Mouse (Mus musculus) inflammation-experienced regulatory T-cells, adult 6 months (primary cell): ENCODE measurements around the gene Arxes2. TPM values are rescaled to one million over a fixed set of nuclear protein-coding genes. Genes with fewer than 3 reads are reported as not detected.

Source experiments
- ATAC-seq: one replicate; pipeline ENCODE4 v1.8.0; 2017
- polyA plus RNA-seq, 3 experiments: library from polyadenylated mRNA; unstranded; fragments of 100-300 nt; shearing (Covaris generic); gene quantifications; one replicate each; pipeline ENCODE4 v1.2.1; 2017

Arxes2 gene
- polyA plus RNA-seq, 3 experiments from 2014 or later, result 5.5 to 8.4 (median 6.0) TPM

DNA sequence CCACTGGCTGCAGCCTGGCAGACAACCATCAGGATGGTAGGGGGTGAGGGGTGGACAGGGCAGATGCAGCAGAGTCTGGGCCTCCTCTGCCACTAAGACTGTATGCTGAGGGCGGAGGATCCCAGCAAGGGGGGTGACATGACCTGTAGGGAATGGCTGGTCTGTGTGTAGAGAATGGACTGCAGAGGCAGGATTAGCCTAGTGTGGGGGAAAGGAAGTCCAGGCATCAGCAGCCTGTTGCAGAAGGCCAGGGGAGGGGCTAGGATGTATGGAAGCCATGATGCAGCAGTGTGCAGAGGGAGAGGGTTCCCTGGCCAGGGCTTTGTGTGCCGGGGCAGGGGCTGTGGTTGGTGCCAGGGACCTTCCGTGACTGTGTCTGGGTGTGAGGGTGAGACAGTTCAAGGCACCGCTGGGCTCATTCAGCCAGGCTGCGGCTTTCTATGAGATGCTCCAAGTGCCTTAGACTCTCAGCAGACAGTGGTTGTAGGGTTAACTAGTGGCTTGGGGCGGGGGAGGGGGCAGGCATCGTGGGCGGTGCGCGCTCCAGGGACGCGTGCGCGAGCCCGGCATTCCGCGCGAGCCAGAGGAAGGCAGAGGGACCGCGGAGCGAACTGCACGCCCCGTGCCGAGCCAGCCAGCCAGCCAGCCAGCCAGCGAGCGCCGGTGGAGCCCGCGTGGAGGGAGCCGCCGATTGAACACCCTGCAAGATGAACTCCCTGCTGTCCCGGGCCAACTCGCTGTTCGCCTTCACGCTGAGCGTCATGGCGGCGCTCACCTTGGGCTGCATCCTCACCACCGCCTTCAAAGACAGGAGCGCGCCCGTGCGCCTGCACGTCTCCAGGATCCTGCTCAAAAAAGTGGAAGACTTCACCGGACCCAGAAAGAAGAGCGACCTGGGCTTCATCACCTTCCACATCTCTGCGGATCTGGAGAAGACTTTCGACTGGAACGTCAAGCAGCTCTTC, 39.5 kb downstream of the Arxes2 start, which contains the start of gene Arxes1:
TSS of gene Arxes1 (plus strand) at position 569 of the 965 bp plus-strand sequence.
- peak; percentile 76 for ATAC-seq

DNA sequence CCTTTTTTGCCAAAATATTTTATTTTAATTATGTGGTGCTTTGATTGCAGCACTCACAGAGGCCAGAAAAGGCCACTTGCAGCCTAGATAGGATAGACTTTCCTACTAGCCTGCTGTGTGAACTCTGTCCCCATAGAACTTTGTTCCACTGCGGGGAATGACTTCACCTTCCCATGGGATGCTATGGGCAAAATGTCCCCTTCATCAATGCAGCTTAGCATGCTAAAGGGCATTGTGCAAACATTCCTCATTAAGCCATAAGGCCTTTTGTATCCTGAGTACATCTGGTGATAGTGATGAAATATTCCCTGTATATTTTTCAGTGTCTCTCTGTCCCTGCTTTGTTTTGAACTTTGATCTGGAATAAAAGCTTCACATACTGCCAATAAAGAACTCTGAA, 50.1 kb downstream of the Arxes2 start:
- no peak for ATAC-seq

Other genes with a start within 250 kb of the Arxes2 start
- 10 to 100 TPM in 2 of 3 experiments, 1 to 10 TPM in 1; 9.4 to 15.5 (median 12.9) TPM for gene Bhlhb9, start 196.2 kb upstream of the Arxes2 start, polyA plus RNA-seq
- gene Gprasp2, start 154.8 kb upstream of the Arxes2 start, polyA plus RNA-seq, result 1 to 10 TPM; 1.1 to 6.4 (median 4.7) TPM
- not detected for gene Arxes1, start 39.5 kb downstream of the Arxes2 start, polyA plus RNA-seq
- gene Bex2, start 74.4 kb downstream of the Arxes2 start, polyA plus RNA-seq, result 1 to 10 TPM in 1 of 3 experiments, under 1 TPM in 2; 0.55 to 1.2 (median 0.98) TPM
- gene Nxf3, start 91.4 kb downstream of the Arxes2 start, polyA plus RNA-seq, result not detected
- not detected for gene Bex4, start 145.2 kb downstream of the Arxes2 start, polyA plus RNA-seq
- 1 to 10 TPM in 1 of 3 experiments, not detected in 2; 1.2 TPM for gene Tceal8, start 178.5 kb downstream of the Arxes2 start, polyA plus RNA-seq
- gene Tceal5, start 210.1 kb downstream of the Arxes2 start, polyA plus RNA-seq, result not detected
- not detected for gene Tceal7, start 221.0 kb downstream of the Arxes2 start, polyA plus RNA-seq
- not detected for gene Bex1, start 221.7 kb downstream of the Arxes2 start, polyA plus RNA-seq